In the genomic region with DNA sequence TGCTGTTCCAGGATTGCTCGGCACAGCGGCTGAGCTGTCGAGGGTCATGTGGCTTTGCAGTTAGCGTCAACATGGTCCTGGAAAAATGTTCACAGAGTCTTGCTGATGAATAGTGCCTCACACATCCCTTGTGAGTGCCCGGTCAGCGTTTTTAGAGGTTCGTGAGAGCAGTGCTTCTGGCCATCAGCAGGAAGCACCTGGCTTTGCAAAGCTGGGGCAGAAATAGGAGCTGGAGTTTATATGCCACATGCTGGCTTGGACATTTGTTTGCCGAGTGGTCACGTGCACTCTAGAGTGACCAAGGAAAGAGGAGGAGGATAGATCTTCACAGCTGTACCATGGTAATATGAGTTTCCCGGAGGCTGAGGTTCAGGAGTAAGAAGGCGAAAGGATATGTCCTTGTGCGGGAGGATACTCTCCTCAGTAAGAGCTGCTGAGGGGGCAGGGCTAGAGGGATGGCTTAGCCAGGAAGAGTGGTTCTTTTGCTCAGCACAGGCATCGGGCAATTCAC, we compare ENCODE assay signal across 9 mouse cellular contexts. TPM values are rescaled to one million over a fixed set of nuclear protein-coding genes. Genes with fewer than 3 reads are reported as not detected.
A peak's percentile ranks its signal among the peaks of the same experiment; 100 is the strongest.
DNase-seq lines count a peak whose midpoint lies in the region; ATAC-seq and TF ChIP-seq lines count a peak whose summit lies in the region.
"Had no signal": no experiment of that assay in that cellular context is flagged by ENCODE, and none has a peak within 500 bp of the region (broad histone marks: within the 10 kb centered on the region; RNA-seq: fewer than 3 reads in every experiment).

No protein-coding gene starts in this region.

- peaks cover 13% of the 10 kb centered on the region for H3K4me1 ChIP-seq in hindbrain, embryonic 14.5 days (replicated peaks; ENCODE audit: control insufficient read depth, insufficient read depth, low read length)
- peaks cover 9% of the 10 kb centered on the region for H3K4me1 ChIP-seq in hindbrain, embryonic 16.5 days (ENCODE audit: control insufficient read depth, insufficient read depth, low read depth, low read length)
- H3K4me1 ChIP-seq in intestine, embryonic 16.5 days (ENCODE audit: control insufficient read depth, insufficient read depth, low read length) = peaks cover 4% of the 10 kb centered on the region; the same call in 1 of the 2 replicates
- peaks cover 4% of the 10 kb centered on the region for H3K4me1 ChIP-seq in liver, embryonic 16.5 days (ENCODE audit: control insufficient read depth, low read depth, low read length)

- TF ChIP-seq CTCF in gastrocnemius, adult 2 months (IDR thresholded peaks at IDR 0.05) = no peak

- H3K4me3 ChIP-seq in hindbrain, embryonic 14.5 days (replicated peaks; ENCODE audit: low read length) = no peak overlapping the region
- H3K4me3 ChIP-seq in hindbrain, embryonic 16.5 days (ENCODE audit: low read length) = no peak overlapping the region
- H3K4me3 ChIP-seq in gastrocnemius, adult 2 months = peak overlapping the region; percentile 40
- no peak overlapping the region for H3K4me3 ChIP-seq in intestine, embryonic 16.5 days (ENCODE audit: low read length)
- H3K4me3 ChIP-seq in liver, embryonic 16.5 days (ENCODE audit: low read depth, low read length) = no peak overlapping the region

- no peak for ATAC-seq in hindbrain, embryonic 14.5 days (ENCODE audit: low FRiP score)
- ATAC-seq in hindbrain, embryonic 16.5 days = no peak
- peak; percentile 54 for ATAC-seq in intestine, embryonic 16.5 days
- ATAC-seq in liver, embryonic 16.5 days (ENCODE audit: low read depth) = peak; percentile 35
- ATAC-seq in erythroblast, adult 5-6 weeks (replicated peaks; ENCODE audit: low FRiP score, poor library complexity, severe bottlenecking) = no peak

- no peak for DNase-seq in hindbrain, embryonic 14.5 days (ENCODE audit: low spot score)
- peak; percentile 69 for DNase-seq in gastrocnemius, adult 2 months
- DNase-seq in ovary, postnatal 14 days (ENCODE audit: low spot score) = no peak
- no peak for DNase-seq in left cerebral cortex, postnatal 4 days

- H3K9me3 ChIP-seq in hindbrain, embryonic 14.5 days (ENCODE audit: control insufficient read depth, low read length) = no peaks in the 10 kb centered on the region
- no peaks in the 10 kb centered on the region for H3K9me3 ChIP-seq in hindbrain, embryonic 16.5 days (ENCODE audit: control insufficient read depth, low read length)
- H3K9me3 ChIP-seq in intestine, embryonic 16.5 days (ENCODE audit: control insufficient read depth, low read length) = no peaks in the 10 kb centered on the region
- no peaks in the 10 kb centered on the region for H3K9me3 ChIP-seq in liver, embryonic 16.5 days (replicated peaks; ENCODE audit: control insufficient read depth, low read length)
- H3K9me3 ChIP-seq: G1E had no signal

- H3K9ac ChIP-seq in hindbrain, embryonic 14.5 days = no peak overlapping the region
- no peak overlapping the region for H3K9ac ChIP-seq in hindbrain, embryonic 16.5 days (ENCODE audit: low read depth, low read length)
- H3K9ac ChIP-seq in intestine, embryonic 16.5 days (ENCODE audit: low read depth, low read length) = no peak overlapping the region
- no peak overlapping the region for H3K9ac ChIP-seq in liver, embryonic 16.5 days (ENCODE audit: low read depth, low read length)

- H3K4me2 ChIP-seq in hindbrain, embryonic 14.5 days (replicated peaks) = no peak overlapping the region
- H3K4me2 ChIP-seq in hindbrain, embryonic 16.5 days (ENCODE audit: low read length) = no peak overlapping the region
- H3K4me2 ChIP-seq in intestine, embryonic 16.5 days (ENCODE audit: low read depth, low read length) = no peak overlapping the region
- H3K4me2 ChIP-seq in liver, embryonic 16.5 days (ENCODE audit: low read depth, low read length) = no peak overlapping the region

- H3K36me3 ChIP-seq in hindbrain, embryonic 14.5 days (replicated peaks; ENCODE audit: control insufficient read depth, insufficient read depth) = no peaks in the 10 kb centered on the region
- H3K36me3 ChIP-seq in hindbrain, embryonic 16.5 days (ENCODE audit: control insufficient read depth, insufficient read depth, low read length) = no peaks in the 10 kb centered on the region
- H3K36me3 ChIP-seq in intestine, embryonic 16.5 days (ENCODE audit: control insufficient read depth, insufficient read depth, low read length) = no peaks in the 10 kb centered on the region
- H3K36me3 ChIP-seq in liver, embryonic 16.5 days (ENCODE audit: control insufficient read depth, insufficient read depth) = no peaks in the 10 kb centered on the region
- H3K36me3 ChIP-seq: G1E had no signal

- H3K27me3 ChIP-seq in hindbrain, embryonic 14.5 days (ENCODE audit: control insufficient read depth, insufficient read depth, low read length) = no peaks in the 10 kb centered on the region
- no peaks in the 10 kb centered on the region for H3K27me3 ChIP-seq in hindbrain, embryonic 16.5 days (replicated peaks; ENCODE audit: control insufficient read depth, insufficient read depth, low read length)
- H3K27me3 ChIP-seq in intestine, embryonic 16.5 days (replicated peaks; ENCODE audit: control insufficient read depth, insufficient read depth, low read length) = no peaks in the 10 kb centered on the region
- no peaks in the 10 kb centered on the region for H3K27me3 ChIP-seq in liver, embryonic 16.5 days (ENCODE audit: control insufficient read depth, insufficient read depth, low read depth, low read length)

- intact Hi-C loops in gastrocnemius, adult 2 months (cut with DNase I) = loop anchor here (5.0 to 10.0 kb wide), 3 partner anchors 148 to 456 kb away; a partner anchor contains a TSS
- intact Hi-C loops in left cerebral cortex, postnatal 4 days (cut with DNase I) = loop anchor here (5.0 kb wide), 1 partner anchor 296 kb away; a partner anchor contains a TSS

- WGBS in hindbrain, embryonic 14.5 days = 62% methylated on average over 13 of the region's 13 CpGs
- WGBS in hindbrain, embryonic 16.5 days = 56% methylated on average over 13 of the region's 13 CpGs
- 35% methylated on average over 13 of the region's 13 CpGs for WGBS in intestine, embryonic 16.5 days
- WGBS in liver, embryonic 16.5 days (ENCODE audit: insufficient replicate concordance) = 18% methylated on average over 13 of the region's 13 CpGs

- peak overlapping the region; percentile 27; the same call in 1 of the 2 replicates for H3K27ac ChIP-seq in hindbrain, embryonic 14.5 days
- H3K27ac ChIP-seq in hindbrain, embryonic 16.5 days (ENCODE audit: low read depth, low read length) = no peak overlapping the region
- H3K27ac ChIP-seq in gastrocnemius, adult 2 months = peak overlapping the region; percentile 86
- 0 out of 2 replicates have a peak overlapping the region, but pooled peaks have one; percentile 4 for H3K27ac ChIP-seq in intestine, embryonic 16.5 days (ENCODE audit: low read length)
- H3K27ac ChIP-seq in liver, embryonic 16.5 days (ENCODE audit: low read length) = peak overlapping the region; percentile 51

RNA-seq across cellular contexts. Expression of a gene that starts 23.8 kb away (rescaled TPM):
- not detected in 2 replicates for polyA plus RNA-seq in hindbrain, embryonic 14.5 days (2014; fragmentation: Nextera tagmentation; extraction: Ambion mirVana)
- not detected in 2 replicates for polyA plus RNA-seq in hindbrain, embryonic 16.5 days (2015; fragmentation: Nextera tagmentation; extraction: Ambion mirVana)
- under 1 TPM in 1 of 2 experiments, not detected in 1; 0.45 TPM for total RNA-seq in gastrocnemius, adult 2 months (2021)
- polyA plus RNA-seq in intestine, embryonic 16.5 days (2015; fragmentation: Nextera tagmentation; extraction: Ambion mirVana) = not detected in 2 replicates
- polyA plus RNA-seq in liver, embryonic 16.5 days (2015; fragmentation: Nextera tagmentation; extraction: Ambion mirVana) = not detected in 2 replicates
- total RNA-seq in left cerebral cortex, postnatal 4 days (2021) = not detected
- not detected in 2 replicates for total RNA-seq in erythroblast, adult 5-6 weeks (2015; ENCODE audit: low replicate concordance)
- total RNA-seq in erythroblast, adult 5-6 weeks (2017; ENCODE audit: low replicate concordance) = not detected in 2 replicates
- polyA plus RNA-seq: G1E had no signal

Comparison
In these comparisons a context has a peak if more than half of its experiments do, and no peak if none do; other contexts are left out.
1. ATAC-seq: peak in intestine, embryonic 16.5 days (single experiment) and liver, embryonic 16.5 days (single experiment); none in hindbrain, embryonic 14.5 days (single experiment), hindbrain, embryonic 16.5 days (single experiment) and erythroblast, adult 5-6 weeks (single experiment).